Mouse (Mus musculus) forebrain, embryonic 10.5 days (tissue): ENCODE data around the gene Ust. TPM values are rescaled to one million over a fixed set of nuclear protein-coding genes. Genes with fewer than 3 reads are reported as not detected.
A peak's percentile ranks its signal among the peaks of the same experiment; 100 is the strongest.
"Not testable (repeated sequence)": the region's sequence is repeated elsewhere in the genome, so short reads cannot be mapped to it uniquely, and the experiment has no call there.

Experiments used
- DNase-seq: peaks from one replicate; pipeline ENCODE4 v3.0.0-alpha.2; 2017; ENCODE audit warnings: low spot score; ENCODE audit errors: extremely low spot score
- H3K27ac ChIP-seq: fragments of 300-500 bp; sonication (generic); 2 replicates; pipeline ENCODE4 v1.5.1; 2016; ENCODE audit warnings: mild to moderate bottlenecking
- H3K27me3 ChIP-seq: fragments of 300-500 bp; sonication (generic); 2 replicates; pipeline ENCODE4 v1.6.1; 2016; ENCODE audit warnings: mild to moderate bottlenecking; ENCODE audit not compliant: poor library complexity, severe bottlenecking
- H3K36me3 ChIP-seq: fragments of 300-500 bp; sonication (generic); replicated peaks from 2 replicates; pipeline ENCODE4 v1.6.1; 2016; ENCODE audit warnings: mild to moderate bottlenecking, moderate library complexity
- H3K4me1 ChIP-seq: fragments of 300-500 bp; sonication (generic); 2 replicates; pipeline ENCODE4 v1.6.1; 2016
- H3K4me3 ChIP-seq: fragments of 300-500 bp; sonication (generic); 2 replicates; pipeline ENCODE4 v1.5.1; 2016; ENCODE audit warnings: mild to moderate bottlenecking, moderate library complexity
- H3K9me3 ChIP-seq: fragments of 300-500 bp; sonication (generic); 2 replicates; pipeline ENCODE4 v1.6.1; 2016; ENCODE audit warnings: mild to moderate bottlenecking, moderate library complexity
- WGBS: fragments of 180-500 bp; shearing (Covaris S2); methylation state at CpG from one replicate; pipeline ENCODE4 v1.1.7; 2016; 5-methylcytosine and 5-hydroxymethylcytosine counted together
- polyA plus RNA-seq: library from polyadenylated mRNA; unstranded; fragments of >200 nt; fragmentation: Nextera tagmentation; extraction: Ambion mirVana; gene quantifications from 2 replicates; pipeline ENCODE4 v1.2.1, GENCODE M21; 2016

Gene Ust
- polyA plus RNA-seq: 2.2 TPM in 2 replicates

GRCm38 (mm10) chr10:8518141-8519013 is at the start of gene Ust:
TSS of gene Ust (minus strand) at chr10:8518825.
- 0% methylated on average over 59 of the region's 78 CpGs for WGBS
- H3K4me3 ChIP-seq: peak within 1 kb of the TSS; percentile 85
- peak; percentile 85 for DNase-seq
- no peaks in the 10 kb centered on the region for H3K9me3 ChIP-seq
- peaks cover 50% of the 10 kb centered on the region for H3K27me3 ChIP-seq
- peak within 1 kb of the TSS; percentile 91 for H3K27ac ChIP-seq
- peaks cover 29% of the 10 kb centered on the region for H3K4me1 ChIP-seq
- no peaks in the 10 kb centered on the region for H3K36me3 ChIP-seq

GRCm38 (mm10) chr10:8561366-8561765 is 42.7 kb upstream of the Ust start:
- WGBS: 85% methylated on average over 4 of the region's 4 CpGs
- Histone ChIP-seq H3K27me3 (no peaks in the 10 kb centered on the region), H3K36me3 (no peaks in the 10 kb centered on the region)

GRCm38 (mm10) chr10:8559566-8559965 is 40.9 kb upstream of the Ust start:
- not testable (repeated sequence) for H3K4me1 ChIP-seq, H3K9me3 ChIP-seq, DNase-seq, H3K27me3 ChIP-seq, H3K27ac ChIP-seq, H3K4me3 ChIP-seq, H3K36me3 ChIP-seq
- 66% methylated on average over 6 of the region's 6 CpGs for WGBS

More at GRCm38 (mm10) chr10:8561366-8561765, 42.7 kb upstream of the Ust start:
- H3K9me3 ChIP-seq: peaks cover 3% of the 10 kb centered on the region; the same call in 1 of the 2 replicates
- no peak overlapping the region for H3K4me3 ChIP-seq
- no peak overlapping the region for H3K27ac ChIP-seq
- DNase-seq: no peak
- no peaks in the 10 kb centered on the region for H3K4me1 ChIP-seq

GRCm38 (mm10) chr10:8552239-8552638 is 33.6 kb upstream of the Ust start:
- H3K4me1 ChIP-seq, DNase-seq, H3K4me3 ChIP-seq, H3K27me3 ChIP-seq, H3K36me3 ChIP-seq, H3K27ac ChIP-seq: not testable (repeated sequence)
- H3K9me3 ChIP-seq: peaks cover 22% of the 10 kb centered on the region; the same call in 1 of the 2 replicates

GRCm38 (mm10) chr10:8551601-8552000 is 33.0 kb upstream of the Ust start:
- not testable (repeated sequence) for H3K27me3 ChIP-seq

GRCm38 (mm10) chr10:8541514-8541913 is 22.9 kb upstream of the Ust start:
- Histone ChIP-seq H3K4me1 (peaks cover 10% of the 10 kb centered on the region), H3K36me3 (no peaks in the 10 kb centered on the region), H3K27me3 (no peaks in the 10 kb centered on the region), H3K9me3 (no peaks in the 10 kb centered on the region), H3K27ac (no peak overlapping the region), H3K4me3 (no peak overlapping the region)
- 17% methylated on average over 1 of the region's 1 CpGs for whole genome bisulfite sequencing
- DNase-seq: no peak

More at GRCm38 (mm10) chr10:8551601-8552000, 33.0 kb upstream of the Ust start:
- 90% methylated on average over 4 of the region's 4 CpGs for WGBS
- H3K4me3 ChIP-seq, H3K4me1 ChIP-seq, H3K36me3 ChIP-seq, H3K27ac ChIP-seq, DNase-seq: not testable (repeated sequence)
- peaks cover 21% of the 10 kb centered on the region; the same call in 1 of the 2 replicates for H3K9me3 ChIP-seq

DNA sequence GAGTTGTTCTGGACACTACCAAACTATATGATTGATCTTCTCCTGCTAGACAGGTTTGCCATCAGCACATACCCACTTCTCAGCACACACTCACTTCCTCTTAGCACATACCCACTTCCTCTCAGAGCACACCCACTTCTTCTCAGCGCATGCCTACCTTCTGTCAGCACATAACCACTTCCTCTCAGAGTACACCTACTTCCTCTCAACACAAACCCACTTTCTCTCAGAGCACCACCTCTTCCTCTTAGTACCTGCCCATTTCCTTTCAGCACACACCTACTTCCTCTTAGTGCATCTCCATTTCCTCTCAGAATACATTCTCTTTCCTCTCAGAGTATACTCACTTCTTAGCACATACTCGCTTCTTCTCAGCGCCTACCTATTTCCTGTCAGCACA is 16.8 kb upstream of the Ust start:
- DNase-seq: no peak
- no peak overlapping the region for H3K4me3 ChIP-seq
- WGBS: 93% methylated on average over 3 of the region's 3 CpGs
- no peak overlapping the region for H3K27ac ChIP-seq
- H3K27me3 ChIP-seq: no peaks in the 10 kb centered on the region
- peaks cover 10% of the 10 kb centered on the region for H3K4me1 ChIP-seq
- H3K36me3 ChIP-seq: no peaks in the 10 kb centered on the region
- no peaks in the 10 kb centered on the region for H3K9me3 ChIP-seq

- Histone ChIP-seq H3K4me1 (no peaks in the 10 kb centered on the region), H3K4me3 (no peak overlapping the region), H3K36me3 (no peaks in the 10 kb centered on the region), H3K27ac (no peak overlapping the region), H3K27me3 (no peaks in the 10 kb centered on the region), H3K9me3 (no peaks in the 10 kb centered on the region)
- WGBS: 91% methylated on average over 3 of the region's 3 CpGs
- no peak for DNase-seq
Measured at GRCm38 (mm10) chr10:8531651-8532050, 13.0 kb upstream of the Ust start.

- no peaks in the 10 kb centered on the region for H3K36me3 ChIP-seq
- H3K27ac ChIP-seq: no peak overlapping the region
- H3K9me3 ChIP-seq: no peaks in the 10 kb centered on the region
- H3K4me3 ChIP-seq: no peak overlapping the region
- 90% methylated on average over 4 of the region's 4 CpGs for WGBS
- DNase-seq: no peak
- H3K27me3 ChIP-seq: no peaks in the 10 kb centered on the region
- H3K4me1 ChIP-seq: no peaks in the 10 kb centered on the region
Measured at GRCm38 (mm10) chr10:8530505-8531051, 12.0 kb upstream of the Ust start.

DNA sequence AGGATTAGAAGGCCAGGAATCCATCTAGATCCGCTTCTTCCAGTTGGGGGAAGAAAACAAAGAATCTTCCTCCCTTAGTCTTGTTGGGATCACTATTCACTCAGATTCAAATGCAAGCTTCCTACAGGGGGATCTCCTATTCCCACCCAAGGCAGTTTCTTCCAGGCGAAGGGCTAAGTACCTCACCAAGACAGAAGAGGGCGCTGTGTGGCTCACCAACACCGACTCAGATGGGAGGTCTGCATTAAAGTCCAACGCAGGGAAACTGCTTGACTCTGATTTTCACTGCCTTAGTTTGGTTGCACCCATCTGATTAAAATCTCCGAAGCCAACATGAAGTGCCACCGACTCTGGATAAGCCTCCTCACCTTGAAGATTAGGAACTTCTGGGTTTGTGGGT is 10.5 kb upstream of the Ust start:
- H3K36me3 ChIP-seq: no peaks in the 10 kb centered on the region
- no peaks in the 10 kb centered on the region for H3K4me1 ChIP-seq
- peak; percentile 24 for DNase-seq
- H3K27ac ChIP-seq: no peak overlapping the region
- WGBS: 33% methylated on average over 7 of the region's 7 CpGs
- no peaks in the 10 kb centered on the region for H3K9me3 ChIP-seq
- no peak overlapping the region for H3K4me3 ChIP-seq
- H3K27me3 ChIP-seq: no peaks in the 10 kb centered on the region

- Histone ChIP-seq H3K27me3 (peaks cover 7% of the 10 kb centered on the region), H3K36me3 (no peaks in the 10 kb centered on the region), H3K4me1 (peaks cover 10% of the 10 kb centered on the region), H3K9me3 (no peaks in the 10 kb centered on the region), H3K4me3 (no peak overlapping the region), H3K27ac (no peak overlapping the region)
- no peak for DNase-seq
- 87% methylated on average over 1 of the region's 1 CpGs for WGBS
Measured at GRCm38 (mm10) chr10:8525354-8525753, 6.7 kb upstream of the Ust start.

GRCm38 (mm10) chr10:8521536-8521935 is 2.9 kb upstream of the Ust start:
- H3K27me3 ChIP-seq: peaks cover 37% of the 10 kb centered on the region
- H3K4me1 ChIP-seq: peaks cover 29% of the 10 kb centered on the region
- no peak for DNase-seq
- H3K4me3 ChIP-seq: no peak overlapping the region
- H3K27ac ChIP-seq: no peak overlapping the region
- 71% methylated on average over 6 of the region's 6 CpGs for WGBS
- no peaks in the 10 kb centered on the region for H3K36me3 ChIP-seq
- H3K9me3 ChIP-seq: no peaks in the 10 kb centered on the region

GRCm38 (mm10) chr10:8520766-8521395 is 2.3 kb upstream of the Ust start:
- peaks cover 44% of the 10 kb centered on the region for H3K27me3 ChIP-seq
- no peaks in the 10 kb centered on the region for H3K36me3 ChIP-seq
- H3K4me1 ChIP-seq: peaks cover 29% of the 10 kb centered on the region
- no peak overlapping the region for H3K27ac ChIP-seq
- H3K9me3 ChIP-seq: no peaks in the 10 kb centered on the region
- DNase-seq: no peak
- WGBS: 76% methylated on average over 7 of the region's 7 CpGs
- no peak overlapping the region for H3K4me3 ChIP-seq
